Mouse (Mus musculus): ENCODE data around the gene Sephs1.
A peak's percentile ranks its signal among the peaks of the same experiment; 100 is the strongest.
"Not testable (repeated sequence)": the region's sequence is repeated elsewhere in the genome, so short reads cannot be mapped to it uniquely, and the experiment has no call there.

Sephs1 gene

DNA sequence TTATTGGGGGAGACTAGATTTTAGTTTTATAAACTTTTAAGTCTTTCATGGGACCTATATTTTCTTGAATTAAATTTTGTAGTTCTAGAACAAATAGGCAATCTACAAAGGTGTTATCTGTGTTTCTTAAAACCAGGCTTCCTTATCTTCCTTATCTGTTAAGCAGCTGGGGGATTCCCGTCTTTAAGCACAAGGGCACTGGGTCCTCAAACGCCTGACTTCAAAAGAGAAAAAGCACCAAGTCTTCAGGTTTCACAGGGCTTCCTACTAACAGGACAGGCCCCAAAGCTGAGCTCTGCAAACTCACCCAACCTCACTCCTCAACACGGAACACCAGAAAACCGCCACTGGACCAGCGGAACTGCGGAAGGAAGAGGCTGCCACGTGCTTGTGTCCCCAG, 26.6 kb downstream of the Sephs1 start:
- no peak for DNase-seq (ENCODE audit: low spot score)

DNA sequence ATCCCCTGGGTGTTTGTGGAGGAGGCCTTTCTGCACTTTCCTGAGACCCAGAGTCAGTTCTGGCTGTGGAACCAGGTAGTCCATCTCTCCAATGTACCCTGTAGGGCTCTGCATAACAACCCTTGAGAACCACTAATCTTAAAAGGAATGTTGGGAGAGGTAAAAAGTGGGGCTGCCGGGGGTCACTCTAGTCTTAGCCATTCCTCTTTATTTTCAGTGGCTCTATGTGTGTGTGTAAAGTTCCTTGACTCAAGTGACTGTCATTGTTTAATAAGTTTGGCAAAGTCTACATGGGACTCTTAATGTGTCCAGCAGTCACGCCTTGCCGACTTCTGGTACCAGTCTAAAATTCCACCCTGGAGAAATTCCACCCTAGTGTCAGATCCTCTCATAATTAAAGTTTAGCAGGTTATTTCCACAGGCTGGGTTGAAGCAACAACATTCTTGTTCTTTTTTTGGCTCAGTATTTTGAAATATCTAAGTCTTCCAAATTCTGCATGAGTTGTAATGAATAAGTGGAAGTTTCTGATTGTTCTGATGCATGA, 27.5 kb downstream of the Sephs1 start:
- no peak for DNase-seq (ENCODE audit: low spot score)

DNA sequence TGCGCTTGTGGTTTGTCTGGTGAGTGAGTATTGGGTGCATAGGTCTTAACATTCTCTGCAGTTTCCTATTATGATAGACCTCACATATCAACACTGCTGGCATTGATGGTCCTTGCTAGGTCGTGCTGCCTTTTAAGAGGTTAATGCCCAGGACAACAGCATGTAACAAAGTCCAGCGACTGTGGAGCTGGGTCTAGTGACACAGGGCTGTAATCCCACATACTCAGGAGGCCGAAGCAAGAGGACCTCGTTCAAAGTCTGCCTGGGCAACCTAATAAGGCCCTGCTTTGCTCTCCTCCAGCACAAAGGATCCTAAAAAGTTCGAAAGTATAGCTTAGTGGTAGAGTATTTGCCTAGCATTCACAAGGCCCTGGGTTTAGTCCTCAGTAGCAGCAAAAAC, 28.5 kb downstream of the Sephs1 start:
- DNase-seq (ENCODE audit: low spot score) = no peak

DNA sequence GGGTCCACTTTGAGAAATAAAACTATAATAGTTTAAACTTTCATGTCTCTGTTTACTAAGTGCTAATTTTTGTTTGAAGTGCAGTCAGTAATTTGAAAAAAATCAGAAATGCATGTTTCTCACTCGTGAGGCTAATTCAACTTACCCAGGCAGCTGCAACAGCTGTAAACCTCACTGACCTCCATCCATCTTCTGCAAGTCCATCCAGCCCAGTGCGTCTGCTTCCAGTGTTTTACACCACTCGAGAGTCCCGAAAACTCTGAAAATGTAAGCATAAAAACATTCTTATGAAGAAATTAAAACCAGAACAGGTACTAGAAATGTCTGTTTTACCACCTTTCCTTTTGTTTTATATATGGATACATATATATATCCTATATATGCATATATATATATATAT, 29.2 kb downstream of the Sephs1 start:
- no peak for DNase-seq (ENCODE audit: low spot score)

DNA sequence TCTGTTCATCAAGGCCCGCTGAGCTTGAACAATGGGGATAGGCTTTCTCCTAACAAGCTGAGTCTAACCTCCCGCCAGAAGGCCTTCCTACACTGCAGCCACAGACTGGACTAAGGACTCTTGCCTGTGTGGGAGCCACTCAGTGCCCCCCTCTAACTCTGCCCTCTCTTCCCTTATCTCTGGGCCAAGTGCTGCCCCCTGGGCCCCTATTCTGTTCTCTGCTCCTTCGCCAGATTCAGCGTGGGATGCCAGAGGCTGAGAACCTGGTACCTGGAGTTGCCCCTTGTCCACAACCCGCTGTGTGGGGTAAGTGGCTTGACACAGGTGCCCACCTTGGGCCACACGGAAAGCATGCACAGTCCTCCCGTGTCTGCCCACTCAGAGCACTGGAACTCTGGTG, 32.6 kb downstream of the Sephs1 start:
- DNase-seq (ENCODE audit: low spot score) = no peak

DNA sequence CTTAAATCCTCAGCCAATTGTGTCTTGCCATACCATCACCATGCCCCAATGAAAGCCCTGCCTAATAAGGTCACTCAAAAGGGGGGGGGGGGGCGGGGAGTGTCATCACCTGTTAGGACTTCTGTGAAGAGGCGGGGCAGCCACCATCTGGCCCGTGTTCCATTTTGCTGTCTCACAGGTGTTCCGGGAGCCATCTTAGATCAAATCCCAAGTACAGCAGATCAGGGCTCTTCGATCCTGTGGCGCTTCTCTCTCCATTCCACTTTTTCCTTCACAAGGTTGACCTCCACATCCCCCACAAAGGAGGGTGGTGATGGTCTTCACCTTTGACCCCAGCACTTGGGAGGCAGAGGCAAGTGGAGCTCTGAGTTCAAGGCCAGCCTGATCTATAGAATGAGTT, 34.7 kb downstream of the Sephs1 start:
- no peak for DNase-seq (ENCODE audit: low spot score)

DNA sequence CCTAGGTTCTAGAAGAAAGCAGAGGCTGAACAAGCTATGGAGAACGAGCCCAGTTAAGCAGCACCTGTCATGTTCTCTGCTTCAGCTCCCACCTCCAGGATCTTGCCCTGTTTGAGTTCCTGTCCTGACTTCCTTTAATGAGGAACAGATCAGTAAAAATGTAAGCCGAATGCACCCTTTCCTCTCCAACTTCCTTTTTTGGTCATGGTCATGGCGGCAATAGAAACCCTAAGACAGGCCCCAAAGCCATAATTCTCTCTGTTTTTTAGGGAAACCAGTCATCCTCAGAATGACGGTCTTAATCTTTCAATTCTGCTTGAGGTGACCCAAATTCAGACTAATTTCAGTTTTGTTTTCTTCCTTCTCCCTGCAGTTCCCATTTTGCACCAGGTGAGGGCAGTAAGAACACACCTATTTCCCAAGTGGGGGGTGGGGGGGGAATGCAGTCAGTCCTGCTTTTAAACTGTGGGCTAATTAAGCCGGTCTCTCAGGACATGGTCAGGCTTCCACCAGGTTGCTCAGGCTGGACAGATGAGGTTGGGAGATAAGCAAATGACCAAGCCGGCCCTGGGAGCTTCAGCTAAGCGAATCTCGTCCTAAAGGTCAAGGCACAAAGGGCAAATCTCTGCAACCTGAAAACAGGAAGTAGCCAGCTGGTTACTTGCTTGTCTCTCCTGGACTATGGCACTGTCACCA, 36.1 kb downstream of the Sephs1 start:
- peak; percentile 18 for DNase-seq (ENCODE audit: low spot score)

DNA sequence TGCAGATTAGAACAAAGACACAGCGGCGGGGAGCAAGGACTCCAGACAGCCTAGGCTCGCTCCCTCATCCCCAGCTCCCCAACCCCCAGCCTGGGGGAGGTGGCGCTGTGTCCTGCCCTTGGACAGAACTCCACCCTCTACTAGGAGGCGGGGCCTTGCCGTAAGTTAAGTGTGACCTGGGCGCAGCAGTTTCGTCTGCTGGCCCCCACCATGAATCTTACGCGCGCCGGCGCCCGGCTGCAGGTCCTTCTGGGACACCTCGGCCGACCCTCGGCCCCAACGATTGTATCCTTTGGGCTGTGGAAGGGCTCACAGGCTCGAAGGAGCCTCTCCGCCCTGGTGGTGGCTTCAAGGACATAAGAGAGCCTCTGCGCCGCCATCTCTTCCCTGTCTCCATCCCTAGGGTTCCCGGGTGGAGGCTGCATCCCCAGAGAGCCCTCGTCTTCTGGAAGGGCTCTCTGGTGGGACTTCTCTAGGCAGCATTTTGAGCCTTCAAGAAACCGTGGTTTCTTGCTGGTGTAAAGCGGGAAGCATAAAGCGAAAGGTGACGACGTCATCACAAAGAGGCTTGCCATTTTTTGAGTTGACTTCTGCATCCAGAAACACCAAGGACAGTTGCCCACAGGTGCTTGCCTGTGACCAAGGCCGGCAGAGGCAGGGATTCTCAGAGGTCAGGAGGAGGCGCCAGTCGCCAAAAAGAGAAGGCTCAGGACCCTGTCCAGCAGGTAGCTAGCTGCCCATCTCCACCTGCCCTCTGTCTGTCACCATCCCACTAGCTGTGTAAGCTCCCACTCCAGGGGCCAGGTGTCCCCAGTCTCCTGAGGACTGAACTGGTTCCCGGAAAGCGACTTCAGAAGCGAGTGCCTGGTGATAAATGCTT, 37.7 kb downstream of the Sephs1 start, which contains the start of gene Phyh:
Gene Phyh (plus strand): TSS at position 160 of the 880 bp plus-strand sequence.
- peak; percentile 79 for DNase-seq (ENCODE audit: low spot score)

DNA sequence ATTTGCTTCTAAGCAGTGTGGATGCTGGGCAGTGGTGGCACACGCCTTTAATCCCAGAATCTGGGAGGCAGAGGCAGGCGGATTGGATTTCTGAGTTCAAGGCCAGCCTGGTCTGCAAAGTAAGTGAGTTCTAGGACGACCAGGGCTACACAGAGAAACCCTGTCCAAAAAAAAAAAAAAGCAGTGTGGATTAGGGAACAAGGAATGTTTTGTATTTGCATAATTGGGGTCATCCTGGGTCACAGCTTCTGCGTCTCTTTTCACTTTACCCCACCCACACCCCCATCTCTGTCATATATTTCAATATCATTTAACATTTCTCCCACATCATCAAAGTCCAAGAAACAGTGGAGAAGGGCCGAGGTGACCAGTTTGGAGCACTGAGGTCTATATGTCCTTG, 39.7 kb downstream of the Sephs1 start:
- no peak for DNase-seq (ENCODE audit: low spot score)

DNA sequence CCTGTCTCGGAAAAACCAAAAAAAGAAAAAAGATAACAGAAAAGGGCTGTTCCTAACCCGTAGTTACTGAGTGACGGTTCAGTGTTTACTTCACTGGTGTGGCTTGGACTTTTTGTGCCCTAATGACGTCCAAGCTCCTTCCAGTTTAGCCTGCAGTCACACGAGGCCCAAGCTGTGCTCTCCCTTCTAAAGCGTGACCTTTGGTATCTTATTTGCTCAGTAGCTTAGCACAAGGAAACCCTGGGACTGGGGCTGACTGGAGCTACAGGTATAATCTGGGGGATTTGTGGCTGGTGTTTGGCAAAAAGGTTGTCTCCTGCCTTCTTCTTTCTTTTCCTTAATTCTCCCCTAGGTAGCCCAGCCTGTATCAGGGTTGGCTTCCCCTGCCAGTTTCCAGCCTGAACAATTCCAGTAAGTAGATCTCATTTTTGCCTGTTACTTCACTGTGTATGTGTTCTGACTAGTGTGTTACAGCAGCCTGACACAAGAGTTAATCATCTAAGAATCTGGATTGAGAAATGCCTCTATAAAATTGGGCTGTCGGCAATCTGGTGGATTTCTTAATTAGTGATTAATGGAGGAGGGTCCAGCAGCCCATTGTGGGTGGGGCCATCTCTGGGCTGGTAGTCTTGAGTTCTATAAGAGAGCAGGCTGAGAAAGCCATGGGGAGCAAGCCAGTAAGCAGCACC, 41.3 kb downstream of the Sephs1 start:
- no peak for DNase-seq (ENCODE audit: low spot score)

DNA sequence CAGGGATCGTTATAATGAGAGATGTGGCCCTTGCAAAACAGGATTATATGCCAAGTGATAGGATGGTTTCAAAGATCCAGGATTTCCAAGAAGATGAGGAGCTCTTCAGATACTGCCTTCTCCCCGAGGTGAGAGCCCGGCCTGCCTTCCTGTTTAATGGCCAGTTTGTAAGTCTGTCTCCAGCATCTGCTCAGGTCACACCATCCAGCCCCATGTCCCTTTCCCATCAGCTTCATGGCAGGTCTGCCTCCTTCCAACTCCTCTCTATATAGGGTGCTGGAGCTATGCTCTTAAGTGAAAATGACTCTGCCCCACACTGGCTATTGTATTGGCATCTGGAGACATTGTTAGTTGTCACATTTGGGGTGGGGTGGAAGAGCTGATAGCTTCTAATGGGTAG, 46.0 kb downstream of the Sephs1 start:
- no peak for DNase-seq (ENCODE audit: low spot score)

DNA sequence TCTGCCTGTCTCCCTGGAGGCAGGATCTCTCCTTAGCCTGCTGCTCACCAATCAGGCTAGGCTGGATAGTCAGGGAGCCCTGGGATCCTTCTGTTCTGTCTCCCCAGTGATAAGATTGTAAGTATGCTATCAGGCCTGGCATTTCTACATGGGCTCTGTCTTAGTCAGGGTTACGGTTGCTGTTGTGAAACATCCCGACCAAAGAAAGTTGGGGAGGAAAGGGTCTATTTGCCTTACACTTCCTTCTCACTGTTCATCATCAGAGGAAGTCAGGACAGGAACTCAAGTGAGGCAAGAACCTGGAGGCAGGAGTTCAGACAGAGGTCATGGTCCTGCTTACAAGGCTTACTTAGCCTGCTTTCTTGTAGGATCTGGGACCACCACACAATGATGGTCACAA, 47.9 kb downstream of the Sephs1 start:
- no peak for DNase-seq (ENCODE audit: low spot score)

DNA sequence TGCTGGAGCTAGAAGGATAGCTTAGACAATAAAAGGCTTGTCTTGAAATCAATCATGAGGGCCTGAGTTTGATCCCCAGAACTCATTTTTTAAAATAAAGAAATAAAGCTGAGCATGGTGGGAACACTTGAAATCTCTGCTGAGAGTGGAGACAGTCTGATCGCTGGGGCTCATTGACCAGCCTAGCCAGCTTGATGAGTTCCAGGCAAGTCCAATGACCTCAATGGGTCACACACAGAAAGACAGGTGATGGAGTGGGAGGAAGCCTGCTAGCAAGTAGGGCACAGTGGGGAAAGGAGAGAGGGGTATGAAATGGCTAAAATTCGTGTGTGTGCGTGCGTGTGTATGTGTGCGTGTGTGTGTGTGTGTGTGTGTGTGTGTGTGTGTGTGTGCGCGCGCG, 53.2 kb downstream of the Sephs1 start:
- DNase-seq (ENCODE audit: low spot score) = no peak

DNA sequence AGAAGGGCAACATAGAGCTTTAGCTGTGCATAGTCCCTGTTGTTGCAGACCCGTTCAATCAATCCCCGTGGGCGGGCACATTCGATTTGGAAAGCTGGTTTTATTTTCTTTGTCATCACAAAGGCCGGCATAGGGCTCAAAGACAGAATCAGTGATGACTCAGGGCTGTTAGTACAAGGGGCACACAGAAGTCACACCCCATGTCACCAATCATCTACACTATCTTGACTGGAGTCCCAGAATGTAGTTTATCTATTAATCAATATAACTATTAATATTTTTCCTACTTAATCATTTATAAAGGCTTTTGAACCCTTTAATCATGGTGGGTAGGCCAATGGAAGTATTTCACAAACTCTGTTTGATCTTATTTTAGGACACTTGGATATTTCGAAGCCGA, 56.6 kb downstream of the Sephs1 start:
- DNase-seq (ENCODE audit: low spot score) = no peak

DNA sequence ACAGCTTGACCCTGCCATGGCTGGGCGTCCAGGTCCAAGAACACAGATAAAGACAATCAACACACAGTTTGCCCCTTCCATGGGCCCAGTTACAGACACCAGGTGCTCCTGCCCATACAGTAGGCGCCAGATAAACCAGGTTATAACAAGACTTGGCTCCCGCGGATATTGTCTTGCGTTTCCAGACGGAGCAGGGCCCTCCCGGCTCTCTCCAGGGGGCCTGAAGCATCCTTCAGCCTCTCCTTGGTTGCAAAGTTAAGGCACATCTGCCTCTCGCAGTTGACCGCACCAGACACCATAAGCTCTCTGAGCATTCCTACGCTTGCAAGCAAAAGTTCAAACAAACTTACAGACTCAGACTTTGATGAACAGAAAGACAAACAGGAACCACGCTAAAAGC, 59.5 kb downstream of the Sephs1 start:
- DNase-seq (ENCODE audit: low spot score) = no peak

DNA sequence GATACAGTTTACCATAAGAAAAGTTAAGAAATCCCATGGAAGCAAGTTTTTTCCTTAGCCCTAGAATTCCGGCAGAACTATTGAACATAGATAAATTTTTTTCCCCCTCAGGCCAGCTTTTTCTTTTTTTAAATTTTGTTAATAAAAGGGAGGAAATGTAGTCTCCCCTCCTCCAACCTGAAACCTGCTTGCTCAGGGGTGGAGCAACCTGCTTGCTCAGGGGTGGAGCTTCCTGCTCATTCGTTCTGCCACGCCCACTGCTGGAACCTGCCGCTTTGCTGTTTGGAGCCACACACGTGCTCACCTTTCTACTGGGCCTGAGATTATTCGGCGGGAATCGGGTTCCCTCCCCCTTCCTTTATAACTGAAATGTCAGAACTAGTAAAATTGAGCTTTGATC, 68.3 kb downstream of the Sephs1 start:
- DNase-seq (ENCODE audit: low spot score) = not testable (repeated sequence)

DNA sequence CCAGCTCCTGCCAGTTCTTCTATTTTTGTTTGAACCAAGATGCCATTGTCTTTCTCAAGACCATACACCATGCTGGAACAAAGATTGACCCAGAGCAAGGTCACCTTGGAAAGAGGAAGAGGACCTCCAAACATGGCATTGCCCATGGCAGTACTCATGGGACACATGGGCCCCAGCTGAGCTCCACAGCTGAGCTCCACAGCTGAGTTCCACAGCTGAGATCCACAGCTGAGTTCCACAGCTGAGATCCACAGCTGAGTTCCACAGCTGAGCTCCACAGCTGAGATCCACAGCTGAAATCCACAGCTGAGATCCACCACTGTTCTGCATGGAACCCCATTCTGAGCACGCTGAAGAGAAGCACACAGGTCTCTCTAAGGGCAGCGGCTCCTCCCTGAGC, 69.6 kb downstream of the Sephs1 start:
- DNase-seq (ENCODE audit: low spot score) = no peak

DNA sequence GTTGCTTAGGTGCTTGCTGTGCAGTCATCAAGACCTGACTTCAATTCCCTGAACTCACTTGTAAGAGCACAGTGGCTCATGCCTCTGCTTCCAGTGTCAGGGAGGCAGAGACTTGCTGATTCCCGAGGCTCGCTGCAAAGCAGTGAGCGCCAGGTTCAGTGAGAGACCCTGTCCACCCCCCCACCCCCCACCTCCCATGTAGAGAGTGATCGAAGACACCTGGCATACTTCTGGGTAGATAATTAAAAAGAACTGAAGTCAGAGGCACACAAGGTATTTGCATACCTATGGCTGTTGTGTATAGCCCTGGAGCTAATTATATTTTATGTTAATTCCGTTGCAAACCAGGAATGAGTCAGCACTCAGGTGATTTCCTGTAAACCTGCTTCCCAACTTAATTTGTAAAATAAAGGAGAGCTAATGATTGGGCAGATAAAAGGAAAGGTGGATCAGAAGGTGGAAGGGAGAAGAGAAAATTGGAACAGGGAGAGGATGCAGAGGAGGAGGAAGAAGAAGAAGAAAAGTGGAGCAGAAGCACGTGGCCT, 72.9 kb downstream of the Sephs1 start:
- DNase-seq (ENCODE audit: low spot score) = no peak

DNA sequence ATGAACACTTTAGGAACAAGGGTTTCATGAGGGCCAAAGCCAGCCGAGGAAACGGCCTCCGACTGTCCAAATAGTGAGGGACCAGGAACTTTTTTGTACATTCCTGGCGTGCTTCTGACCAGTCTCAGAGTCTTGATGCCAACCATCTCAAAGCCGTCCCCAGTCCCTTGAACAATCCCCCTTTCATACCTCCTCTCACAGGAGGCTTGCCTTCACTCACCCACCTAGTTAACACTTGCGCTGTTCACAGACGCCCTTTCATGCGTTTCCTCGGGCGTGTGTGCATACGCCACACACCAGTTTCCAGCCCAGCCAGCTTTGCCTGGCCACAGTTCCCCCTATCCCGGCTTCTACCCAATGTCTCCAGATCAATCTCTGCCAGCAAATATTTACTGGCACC, 76.7 kb downstream of the Sephs1 start:
- no peak for DNase-seq (ENCODE audit: low spot score)
